Mouse (Mus musculus): ENCODE data around the gene Dph1.
"Not testable (repeated sequence)": the region's sequence is repeated elsewhere in the genome, so short reads cannot be mapped to it uniquely, and the experiment has no call there.

GRCm38 (mm10) chr11:75174574-75174973 lies 16.5 kb downstream of the Dph1 start:
- TF ChIP-seq CTCF, EP300 (IDR thresholded peaks at IDR 0.05; ENCODE audit: low read depth): not testable (repeated sequence)
